Mouse (Mus musculus) heart, postnatal 36 days (tissue): ENCODE measurements around the gene Aes. TPM values are rescaled to one million over a fixed set of nuclear protein-coding genes. Genes with fewer than 3 reads are reported as not detected.

Experiments
- DNase-seq, 2 experiments: peaks; one replicate each; pipeline ENCODE4 v3.0.0; 2021 to 2022
- intact Hi-C: fragments of 180-260 bp; cut with DNase I; formaldehyde crosslinking; loops from one replicate; pipeline ENCODE4 v1.15.1; 2025
- total RNA-seq, 2 experiments: library from RNA; stranded (reverse); gene quantifications; 2 replicates each; pipeline ENCODE4 v1.2.3; 2021

The Aes gene
- total RNA-seq, 2 experiments from 2014 or later: 977 to 1,076 TPM

DNA sequence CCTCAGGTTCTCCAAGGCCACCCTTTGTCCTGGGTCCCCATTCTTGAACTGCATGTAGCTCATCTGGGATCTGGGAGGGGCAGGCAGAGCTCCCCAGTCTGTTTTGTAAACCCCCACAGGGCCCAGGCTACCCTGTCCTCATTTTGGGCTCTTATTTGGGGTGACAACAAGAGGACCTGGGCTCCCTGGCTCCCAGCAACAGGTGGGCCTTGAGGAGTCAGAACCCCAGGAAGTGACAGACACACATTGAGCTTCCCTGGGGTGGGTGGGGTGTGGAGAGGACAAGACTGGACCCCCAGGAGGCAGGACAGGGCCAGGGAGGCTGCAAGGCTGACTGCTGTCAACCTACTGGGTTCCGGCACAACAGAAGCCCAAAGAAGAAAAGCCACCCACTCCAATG lies 15.7 kb upstream of the Aes start:
- intact Hi-C loops: loop anchor here (10.0 kb wide), 1 partner anchor 159 kb away; the partner anchor contains the start of genes Dohh, Gm48551 and Gm48552

GRCm38 (mm10) chr10:81544296-81545160 lies 14.8 kb upstream of the Aes start:
- intact Hi-C loops: loop anchor here (10.0 kb wide), 1 partner anchor 160 kb away; the partner anchor contains the start of genes Dohh, Gm48551 and Gm48552
- no peak for DNase-seq

More for the DNA sequence above, 15.7 kb upstream of the Aes start:
- DNase-seq: no peak

DNA sequence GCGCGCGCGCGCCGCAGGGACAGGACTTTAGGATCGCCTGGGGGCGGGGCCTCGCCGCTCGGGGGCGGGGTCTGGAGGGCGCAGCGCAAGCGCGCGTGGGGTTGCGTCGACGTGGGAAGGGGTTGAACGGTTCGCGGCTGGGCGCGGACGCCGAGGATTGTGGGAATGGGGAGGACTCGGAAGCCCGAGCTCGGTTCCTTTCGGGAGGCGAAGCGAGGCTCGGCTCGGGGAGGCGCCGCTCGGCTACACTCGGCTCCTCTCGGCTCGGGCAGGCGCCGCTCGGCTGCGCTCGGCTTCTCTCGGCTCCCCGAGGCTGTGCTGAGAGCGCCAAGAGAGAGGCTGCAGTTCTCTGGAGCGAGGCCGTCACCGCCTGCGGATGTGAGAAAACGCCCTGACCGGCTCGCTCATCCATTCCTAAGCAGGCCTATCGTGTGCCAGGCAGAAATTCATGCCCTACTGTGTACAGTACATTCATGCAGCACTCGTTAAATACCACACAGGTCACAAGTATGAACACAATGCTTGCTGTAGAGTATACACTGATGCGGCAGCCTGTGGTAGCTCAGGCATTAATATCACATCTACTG lies 14.0 kb upstream of the Aes start, which contains the start of gene Gna11:
Gene Gna11, minus strand, starts transcription at position 30 of the 587 bp plus-strand sequence.
- intact Hi-C loops: loop anchor here (10.0 kb wide), 1 partner anchor 160 kb away; the partner anchor contains the start of genes Dohh, Gm48551 and Gm48552
- DNase-seq: peak; percentile 100

- DNase-seq: no peak
- intact Hi-C loops: loop anchor here (10.0 kb wide), 1 partner anchor 162 kb away; the partner anchor contains the start of genes Dohh, Gm48551 and Gm48552
Observed at GRCm38 (mm10) chr10:81546332-81546731, 13.0 kb upstream of the Aes start.

DNA sequence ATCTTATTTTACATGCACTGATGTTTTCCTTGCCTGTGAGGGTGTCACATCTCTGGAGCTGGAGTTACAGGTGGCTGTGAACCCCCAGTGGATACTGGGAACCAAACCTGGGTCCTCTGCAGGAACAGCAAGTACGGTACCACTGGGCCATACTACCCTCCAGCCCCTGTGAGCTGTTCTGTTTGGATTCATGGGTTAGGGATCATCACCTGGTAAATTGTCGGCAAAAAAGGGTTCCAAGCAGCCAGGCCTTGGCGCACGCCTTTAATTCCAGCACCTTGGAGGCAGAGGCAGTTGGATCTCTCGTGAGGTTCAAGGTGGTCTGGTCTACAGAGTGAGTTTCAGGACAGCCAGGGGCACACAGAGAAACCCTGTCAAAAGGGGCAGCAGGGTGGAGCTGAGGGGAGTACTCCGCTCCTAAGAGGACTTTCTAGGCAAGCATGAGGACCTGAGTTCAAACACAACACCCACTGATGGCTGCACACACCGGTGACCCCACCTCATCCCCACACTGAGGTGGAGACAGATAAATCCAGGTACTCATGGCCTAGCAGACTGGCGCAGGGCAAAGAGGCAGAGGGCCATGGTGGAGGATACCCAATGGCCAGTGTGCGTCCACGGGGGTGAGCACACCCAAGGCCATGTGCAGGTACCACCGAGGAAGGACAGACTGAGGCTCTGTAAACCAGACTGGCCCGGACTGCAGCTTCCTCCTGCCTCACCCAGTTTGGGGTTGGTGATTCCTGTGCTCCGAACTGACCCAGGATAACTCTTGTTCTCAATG lies 12.3 kb upstream of the Aes start:
- intact Hi-C loops: loop anchor here (10.0 kb wide), 1 partner anchor 162 kb away; the partner anchor contains the start of genes Dohh, Gm48551 and Gm48552
- DNase-seq: no peak

DNA sequence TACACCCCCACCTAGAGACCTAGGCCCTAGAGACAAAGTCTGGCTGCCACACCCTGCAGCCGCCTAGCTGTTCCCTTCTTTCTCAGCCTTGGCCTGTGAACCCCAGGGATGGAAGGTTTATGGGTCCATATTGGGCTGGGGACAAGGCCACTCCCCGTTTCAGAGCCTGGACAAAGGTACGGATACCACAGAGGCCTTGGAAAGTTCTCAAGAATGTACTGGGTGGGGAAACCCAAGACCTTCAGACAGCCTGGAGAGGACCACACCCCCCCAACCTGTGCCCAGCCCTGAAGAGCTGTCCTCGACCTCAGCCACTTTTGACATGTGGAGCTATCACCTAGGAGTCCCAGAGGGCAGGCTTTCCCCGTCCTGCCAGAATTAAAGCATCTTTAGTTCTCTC lies 10.3 kb upstream of the Aes start:
- intact Hi-C loops: loop anchor here (10.0 kb wide), 1 partner anchor 164 kb away; the partner anchor contains the start of genes Dohh, Gm48551 and Gm48552
- DNase-seq: no peak

- intact Hi-C loops: loop anchor here (2.0 kb wide), 2 partner anchors 31 to 47 kb away; no protein-coding TSS in a partner anchor
- DNase-seq: peak; percentile 66 to 77
Observed at GRCm38 (mm10) chr10:81550257-81550656, 9.0 kb upstream of the Aes start.

DNA sequence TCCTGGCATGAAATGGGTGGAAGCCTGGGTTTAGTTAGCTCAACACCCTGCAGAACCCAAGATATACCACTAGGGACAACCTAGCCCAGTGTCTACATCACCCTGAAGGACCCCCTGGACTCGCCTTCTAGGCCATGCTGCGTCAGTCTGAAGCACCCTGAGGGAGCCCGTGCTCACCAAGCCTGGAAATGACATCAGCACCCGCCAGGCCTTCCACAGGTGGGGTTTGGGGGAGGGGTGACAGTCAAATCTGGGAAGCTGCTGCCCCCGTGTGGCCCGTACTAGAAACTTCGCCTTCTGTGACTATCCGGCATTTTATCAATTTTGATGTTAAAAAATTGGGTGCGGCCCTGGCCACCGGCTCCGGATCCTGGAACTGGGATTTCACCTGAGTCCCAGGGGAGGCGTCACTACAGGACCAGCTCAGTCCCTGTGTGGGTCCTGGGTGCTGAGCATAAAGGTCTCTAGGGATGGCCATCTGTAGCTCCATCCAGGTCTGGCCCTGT lies 7.6 kb upstream of the Aes start:
- intact Hi-C loops: loop anchor here (2.0 kb wide), 2 partner anchors 33 to 49 kb away; no protein-coding TSS in a partner anchor

DNA sequence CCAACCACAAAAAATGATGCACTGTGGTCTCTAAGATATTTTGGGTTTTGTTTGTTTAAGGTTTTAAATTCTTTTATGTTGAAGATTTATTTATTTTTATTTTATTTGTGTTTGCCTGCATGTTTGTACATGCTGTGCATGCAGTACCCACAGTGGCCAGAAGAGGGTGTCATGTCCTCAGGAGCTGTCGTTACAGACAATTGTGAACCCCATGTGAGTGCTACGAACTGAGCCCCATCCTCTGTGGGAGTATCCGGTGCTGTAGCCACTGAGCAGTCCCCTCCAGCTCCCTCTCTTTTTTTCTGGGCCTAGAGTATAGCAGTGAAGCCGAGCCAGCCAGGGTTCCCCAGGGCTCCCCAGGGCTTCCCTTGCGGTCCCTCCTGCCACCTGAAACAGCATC lies 6.1 kb upstream of the Aes start:
- no peak for DNase-seq
- intact Hi-C loops: no loop called here

More for the DNA sequence above, 7.6 kb upstream of the Aes start:
- peak; percentile 80 to 81 for DNase-seq

- no peak for DNase-seq
- intact Hi-C loops: no loop called here
Observed at GRCm38 (mm10) chr10:81553807-81554755, 5.2 kb upstream of the Aes start.

GRCm38 (mm10) chr10:81556282-81556681 lies 3.0 kb upstream of the Aes start:
- intact Hi-C loops: no loop called here
- DNase-seq: no peak

DNA sequence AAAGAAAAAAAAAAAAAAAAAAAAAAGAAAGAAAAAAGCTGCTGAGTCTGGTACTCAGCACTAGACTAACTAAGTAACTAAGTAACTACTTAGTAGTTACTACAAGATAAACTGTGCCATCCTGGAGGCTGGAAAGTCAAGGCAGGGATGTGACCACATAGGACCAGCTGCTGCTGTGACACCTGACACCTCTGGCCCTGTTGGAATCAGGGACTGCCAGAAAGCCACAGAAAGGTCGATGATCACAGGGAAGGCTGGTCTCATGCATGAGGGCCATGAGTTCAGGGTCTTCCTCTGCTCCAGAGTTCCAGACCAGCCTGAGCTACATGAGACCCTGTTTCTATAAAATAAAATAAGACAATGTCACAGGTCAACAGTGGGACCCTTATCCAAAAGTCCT lies 1.8 kb upstream of the Aes start:
- DNase-seq: no peak
- intact Hi-C loops: no loop called here

GRCm38 (mm10) chr10:81559627-81560539 lies 595 bp downstream of the Aes start:
- DNase-seq: peak; percentile 77 to 78
- intact Hi-C loops: loop anchor here (5.0 kb wide), 1 partner anchor 42 kb away; the partner anchor contains the start of gene Tle6

DNA sequence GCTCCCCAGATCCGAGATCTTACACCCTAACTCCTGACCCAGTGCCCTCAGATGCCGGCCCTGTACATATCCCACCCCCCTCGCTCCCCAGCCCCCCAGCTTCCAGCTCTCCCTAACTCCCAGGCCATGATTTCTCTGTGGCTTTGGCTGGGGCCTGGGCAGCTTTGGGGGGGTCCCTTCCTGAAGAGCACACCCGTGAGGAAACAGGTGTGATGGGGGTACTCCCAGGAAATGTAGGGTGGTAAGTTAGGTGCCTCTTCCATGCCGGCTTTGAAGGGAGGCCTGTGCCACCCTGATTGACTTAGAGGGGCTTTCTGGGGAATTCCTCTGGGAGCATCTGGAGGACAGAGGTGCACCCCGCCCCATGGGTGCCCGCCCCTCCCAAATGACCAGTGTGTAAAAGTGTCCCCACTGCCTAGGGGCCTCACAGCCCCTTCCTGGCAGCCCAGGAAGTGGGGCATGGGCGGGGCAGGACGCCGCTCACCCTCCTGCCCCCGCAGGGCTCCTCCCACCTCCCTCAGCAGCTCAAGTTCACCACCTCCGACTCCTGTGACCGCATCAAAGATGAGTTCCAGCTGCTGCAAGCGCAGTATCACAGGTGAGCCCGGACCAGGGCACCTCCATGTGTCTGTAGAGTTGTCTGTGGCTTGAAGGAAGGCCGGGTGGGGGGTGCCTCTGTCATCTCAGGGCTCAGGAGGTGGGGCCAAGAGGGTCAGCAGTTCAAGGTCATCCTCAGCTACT lies 1.6 kb downstream of the Aes start:
- no peak for DNase-seq
- intact Hi-C loops: loop anchor here (5.0 kb wide), 1 partner anchor 41 kb away; the partner anchor contains the start of gene Tle6

- intact Hi-C loops: loop anchor here (5.0 kb wide), 1 partner anchor 40 kb away; the partner anchor contains the start of gene Tle6
- no peak for DNase-seq
Observed at GRCm38 (mm10) chr10:81562411-81562810, 3.1 kb downstream of the Aes start.

DNA sequence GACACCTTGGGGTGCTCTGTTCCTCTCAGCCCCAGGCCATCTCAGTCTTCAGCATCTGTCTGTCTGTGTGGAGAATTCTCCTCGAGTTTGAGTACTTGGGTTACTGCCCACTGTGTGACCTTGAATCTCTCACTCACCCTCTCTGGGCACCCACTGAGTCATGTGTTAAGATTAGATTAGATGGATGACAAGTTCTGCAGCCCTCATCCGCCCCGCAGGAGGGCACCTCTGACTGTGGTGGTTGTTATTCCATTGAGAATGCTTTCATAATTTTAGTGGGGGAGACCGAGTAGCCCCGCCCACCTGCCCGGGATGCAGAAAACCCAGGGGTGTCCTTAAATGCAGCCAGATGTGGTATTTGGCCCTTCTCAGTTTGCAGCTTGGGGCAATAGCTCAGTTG lies 4.2 kb downstream of the Aes start:
- no peak for DNase-seq
- intact Hi-C loops: loop anchor here (5.0 kb wide), 1 partner anchor 39 kb away; the partner anchor contains the start of gene Tle6

GRCm38 (mm10) chr10:81564216-81564615 lies 4.9 kb downstream of the Aes start:
- intact Hi-C loops: loop anchor here (5.0 kb wide), 1 partner anchor 38 kb away; the partner anchor contains the start of gene Tle6
- DNase-seq: peak; percentile 59 to 63
